Mouse (Mus musculus) kidney, postnatal 4 days (tissue): ENCODE measurements at regions not wholly inside any gene's neighbourhood (a gene's known extent, or its start where the extent isn't known, plus 50 kb on each side); places are given as distances from the start of the nearest gene placed in this dataset.
"Not testable (repeated sequence)": the region's sequence is repeated elsewhere in the genome, so short reads cannot be mapped to it uniquely, and the experiment has no call there.

Source experiments
- DNase-seq, 2 experiments: peaks; one replicate each; pipeline ENCODE4 v3.0.0; 2021; ENCODE audit warnings: mixed read lengths in 2 of 2

DNA sequence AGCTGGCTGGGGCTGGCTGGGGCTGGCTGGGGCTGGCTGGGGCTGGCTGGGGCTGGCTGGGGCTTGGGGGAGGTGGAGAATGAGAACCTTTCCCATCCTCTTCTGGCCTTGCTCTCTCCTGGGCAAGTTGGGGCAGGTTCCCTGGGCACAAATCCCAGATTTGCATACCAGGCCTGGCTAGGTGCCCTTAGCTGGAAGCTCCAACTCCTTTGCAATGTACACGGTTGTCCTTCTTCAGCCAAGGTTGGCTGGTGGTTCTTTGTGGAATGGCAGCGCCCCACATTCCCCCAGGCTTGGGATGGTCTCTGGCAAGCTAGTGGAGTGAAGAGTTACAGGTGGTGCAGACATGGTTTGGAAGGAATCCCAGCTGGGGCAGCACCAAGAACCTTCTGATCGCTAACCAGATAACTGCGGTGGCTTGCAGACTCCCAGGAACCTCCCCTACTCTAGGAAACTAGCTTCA lies 217.5 kb downstream of the Pten start:
- peak; percentile 18 to 22 for DNase-seq

- DNase-seq: no peak
Measured at GRCm38 (mm10) chr19:32975303-32975702, 218.0 kb downstream of the Pten start.

- no peak for DNase-seq
Measured at GRCm38 (mm10) chr19:32976507-32976906, 219.2 kb downstream of the Pten start.

GRCm38 (mm10) chr19:32978037-32978745 lies 220.9 kb downstream of the Pten start:
- no peak for DNase-seq

DNA sequence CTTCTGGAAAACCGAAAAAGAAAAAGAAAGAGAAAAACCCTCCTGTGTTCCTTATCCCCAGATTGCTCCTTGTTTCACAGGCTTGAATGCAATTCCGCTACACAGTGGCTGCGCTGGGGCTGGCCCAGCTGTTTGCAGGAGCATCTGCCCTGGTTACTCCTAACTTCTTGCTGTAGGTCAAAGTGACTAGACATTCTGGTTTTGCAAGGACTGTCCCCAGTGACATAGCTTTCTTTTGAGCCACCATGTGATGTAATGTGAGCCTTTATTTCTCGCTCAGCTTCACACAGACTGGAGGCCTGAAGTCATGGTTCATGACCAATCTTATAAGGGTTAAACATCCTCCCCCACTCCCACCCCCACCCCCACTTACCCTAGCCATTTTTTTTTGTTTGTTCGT lies 222.8 kb downstream of the Pten start:
- no peak for DNase-seq

DNA sequence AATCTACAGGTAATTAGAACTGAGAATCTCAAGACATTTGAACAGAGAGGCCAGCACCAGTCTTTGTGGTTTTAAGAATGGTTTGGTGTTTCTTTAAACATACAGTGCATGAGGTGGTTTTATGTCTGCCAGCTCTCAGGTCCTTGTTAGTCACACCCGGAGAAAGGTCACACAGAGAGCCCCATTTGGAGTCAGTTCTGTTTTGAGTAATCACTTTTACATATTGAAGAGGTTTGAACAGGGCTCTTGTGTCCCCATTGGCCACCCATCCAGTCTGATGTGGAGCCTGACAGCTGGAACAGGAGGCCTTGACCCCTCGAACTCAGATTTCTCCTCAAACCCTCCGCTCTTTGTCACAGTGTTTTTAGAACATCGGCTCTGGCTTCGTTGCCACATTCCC lies 231.4 kb downstream of the Pten start:
- DNase-seq: no peak

DNA sequence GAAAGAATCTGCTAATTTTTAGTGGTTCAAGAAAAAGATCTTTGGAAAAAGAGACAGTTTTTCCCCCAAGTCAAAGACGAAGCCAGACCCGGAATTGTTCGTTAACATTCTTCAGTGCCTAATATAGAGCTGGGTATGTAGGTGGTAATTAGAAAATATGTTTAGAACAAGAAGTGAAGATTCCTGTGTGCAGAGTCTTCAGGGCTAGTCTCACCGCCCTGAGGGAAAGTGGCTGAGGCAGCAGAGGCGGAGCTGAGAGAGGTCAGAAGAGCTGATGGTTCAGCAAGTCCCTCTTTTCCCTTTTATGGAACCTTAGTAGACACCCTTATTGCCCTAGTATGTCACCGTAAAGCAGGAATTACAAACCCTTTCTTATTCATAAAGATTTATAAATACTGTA lies 232.0 kb downstream of the Pten start:
- no peak for DNase-seq

DNA sequence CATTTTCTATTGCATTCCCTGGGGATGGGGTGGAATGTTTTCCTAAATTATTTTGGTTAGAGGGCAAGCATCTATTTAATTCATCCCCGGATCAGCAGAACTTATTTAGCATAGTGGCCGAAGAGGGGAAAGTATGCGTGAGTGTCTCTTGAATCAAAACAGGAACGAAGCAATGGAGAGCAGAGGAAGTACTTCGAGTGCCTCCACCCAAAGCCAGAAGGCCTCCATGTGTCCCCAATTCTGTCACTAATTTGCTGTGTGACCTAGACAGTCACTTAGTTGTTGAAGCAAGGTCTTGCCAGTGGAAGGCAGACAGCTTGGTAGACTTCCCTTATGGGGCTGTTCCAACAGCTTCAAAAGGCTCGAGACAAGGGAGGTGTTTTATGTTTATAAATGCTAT lies 233.3 kb downstream of the Pten start:
- DNase-seq: no peak

GRCm38 (mm10) chr19:32998576-32999170 lies 241.4 kb downstream of the Pten start:
- no peak for DNase-seq

DNA sequence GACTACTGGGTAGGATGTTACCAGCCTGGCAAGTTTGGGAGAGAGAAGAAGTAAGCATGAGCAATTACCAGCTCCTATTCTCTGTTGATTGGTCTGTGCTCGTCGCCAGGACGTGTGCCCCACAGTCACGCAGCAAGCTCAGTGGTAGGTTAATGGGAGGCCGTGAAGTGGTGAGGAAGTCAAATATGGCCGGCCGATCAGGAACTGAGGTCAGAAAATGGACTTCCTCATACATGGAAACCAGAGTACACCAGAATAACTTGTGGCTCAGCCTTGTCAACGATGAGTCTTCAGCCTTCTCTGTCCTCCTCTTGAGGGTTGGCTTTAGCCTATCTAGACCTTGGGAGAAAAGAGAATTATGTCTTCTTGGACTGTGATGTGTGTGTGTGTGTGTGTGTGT lies 250.3 kb downstream of the Pten start:
- DNase-seq: no peak

GRCm38 (mm10) chr19:33008076-33008475 lies 250.8 kb downstream of the Pten start:
- no peak for DNase-seq

GRCm38 (mm10) chr19:33008794-33009193 lies 251.5 kb downstream of the Pten start:
- no peak for DNase-seq

DNA sequence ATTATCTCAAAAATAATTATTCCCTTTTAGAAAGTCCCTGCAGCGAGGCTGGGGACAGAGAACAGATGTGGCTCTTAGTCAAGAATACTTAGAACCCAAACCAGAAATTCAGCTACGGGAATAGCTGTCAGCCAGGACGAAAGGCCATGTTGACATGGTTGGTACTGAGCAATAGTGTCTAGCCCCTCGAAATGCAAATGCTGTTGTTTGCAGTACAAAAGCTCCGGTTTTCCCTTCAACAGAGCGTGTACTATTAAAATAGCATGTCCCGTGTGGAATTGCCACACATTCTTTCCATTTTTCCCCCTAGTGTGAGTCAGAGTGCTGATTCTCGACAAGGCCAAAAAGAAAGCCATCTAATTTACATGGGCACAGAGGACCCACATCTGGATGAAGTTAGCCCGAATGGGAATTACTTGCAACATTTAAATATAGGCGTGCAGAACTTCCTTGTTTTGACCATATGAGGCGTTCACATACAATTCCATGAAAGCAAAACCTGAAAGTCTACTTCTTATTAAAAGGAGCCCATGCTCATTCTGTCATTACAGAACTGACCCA lies 253.7 kb downstream of the Pten start:
- no peak for DNase-seq

GRCm38 (mm10) chr19:33014879-33015278 lies 257.6 kb downstream of the Pten start:
- DNase-seq: not testable (repeated sequence)

DNA sequence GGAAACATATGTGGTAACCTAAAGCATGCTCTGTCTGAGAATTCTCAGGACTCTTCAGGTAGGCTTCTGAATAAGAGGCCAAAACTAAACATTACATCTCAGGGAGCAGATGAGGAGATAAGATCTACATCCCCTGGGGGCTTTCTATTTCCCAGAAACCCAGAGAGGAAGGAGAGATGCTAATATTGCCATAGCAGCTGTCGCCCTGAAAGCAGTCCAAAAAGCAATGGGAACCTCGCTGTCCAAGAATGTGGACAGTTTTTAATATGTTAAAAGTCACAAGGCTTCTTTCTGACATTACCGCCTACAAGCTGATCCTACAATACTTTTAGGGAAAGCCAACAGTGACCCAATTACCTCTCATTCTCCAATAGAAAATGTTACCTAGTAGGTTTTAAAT lies 263.9 kb downstream of the Pten start:
- peak; percentile 9 to 26 for DNase-seq

DNA sequence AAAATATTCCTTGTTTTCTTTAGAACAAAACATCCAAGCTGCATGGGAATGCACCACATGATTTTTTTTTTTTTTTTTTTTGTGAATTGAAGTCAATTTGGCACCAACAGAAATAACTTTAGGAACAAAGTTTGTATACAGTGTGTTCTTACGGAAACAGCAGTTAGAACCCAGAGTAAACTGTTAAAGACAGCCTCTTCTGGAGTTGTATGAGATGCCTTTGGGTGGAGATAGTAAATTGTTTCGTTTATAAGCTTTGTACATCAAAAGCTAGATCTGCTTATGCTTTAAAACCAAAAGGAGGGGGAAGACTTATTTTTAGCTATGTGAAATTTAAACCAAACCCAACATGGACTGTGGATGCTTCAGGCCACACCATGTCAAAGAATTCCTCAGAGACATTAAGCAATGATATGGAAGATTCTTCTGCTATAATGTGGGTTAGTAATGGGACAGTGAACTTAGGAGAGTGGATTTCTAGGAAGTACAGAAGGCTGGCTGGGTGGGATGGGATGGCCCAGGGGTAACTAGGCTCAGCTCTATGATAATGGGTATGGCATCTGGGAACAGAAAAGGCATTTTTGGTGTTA lies 265.6 kb downstream of the Pten start:
- no peak for DNase-seq

GRCm38 (mm10) chr19:33029688-33030444 lies 272.6 kb downstream of the Pten start:
- peak in 1 of 2 experiments; percentile 10 for DNase-seq

- no peak for DNase-seq
Measured at GRCm38 (mm10) chr19:33040512-33040911, 283.2 kb downstream of the Pten start.

DNA sequence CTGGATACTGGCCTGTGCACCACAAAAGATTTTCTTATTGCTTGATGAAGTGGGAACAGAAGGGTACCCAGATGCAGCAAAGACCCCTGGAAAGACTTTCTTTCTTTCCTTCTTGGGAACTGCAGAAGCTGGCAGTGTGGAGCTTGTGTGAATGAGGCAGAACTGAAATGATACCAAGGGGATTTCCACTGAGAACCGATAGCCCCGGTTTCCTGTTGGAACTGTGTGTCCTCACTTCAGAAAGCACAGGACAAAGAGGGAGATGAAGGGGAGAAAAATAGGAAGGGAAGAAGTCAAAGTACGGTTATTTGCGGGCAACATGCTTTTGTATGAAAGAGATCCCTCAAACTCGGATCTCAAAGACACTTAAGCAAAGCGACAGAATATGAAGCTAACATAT lies 283.7 kb downstream of the Pten start:
- no peak for DNase-seq

DNA sequence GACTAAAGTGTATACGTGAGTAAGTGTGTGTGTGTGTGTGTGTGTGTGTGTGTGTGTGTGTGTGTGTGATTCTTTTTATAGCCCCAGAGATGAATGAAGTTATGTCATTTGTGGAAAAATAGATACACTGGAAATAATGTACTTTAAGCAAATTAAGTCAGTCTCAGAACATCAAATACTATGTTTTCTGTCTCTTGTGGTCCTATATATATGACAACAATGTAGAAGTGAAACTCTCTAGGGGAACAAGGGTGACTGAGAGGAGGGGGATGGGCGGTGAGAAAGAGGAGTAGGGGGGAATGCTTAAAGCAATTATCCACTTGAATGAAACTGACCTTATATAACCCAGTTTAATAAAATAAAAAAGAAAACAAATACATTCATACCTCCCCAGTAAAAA lies 285.5 kb downstream of the Pten start:
- DNase-seq: no peak

DNA sequence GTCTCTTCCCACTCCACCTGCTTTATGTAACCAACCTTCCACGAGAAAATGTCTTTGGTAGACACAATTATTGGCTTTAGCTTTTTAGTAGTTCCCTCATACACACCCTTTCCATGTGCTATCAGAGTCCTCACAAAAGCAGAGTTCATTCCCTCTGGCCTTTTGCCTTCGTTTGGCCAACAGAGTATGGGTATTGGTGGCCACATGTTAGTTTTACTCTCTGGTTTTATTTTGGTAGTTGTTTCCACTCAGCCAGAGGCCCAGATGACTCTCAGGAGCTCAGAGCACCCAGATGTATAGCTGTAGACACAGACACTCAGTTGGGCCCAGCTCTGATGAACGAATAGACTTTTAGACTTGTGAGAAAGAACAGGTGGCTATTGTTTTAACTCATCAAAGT lies 286.4 kb downstream of the Pten start:
- DNase-seq: no peak

- DNase-seq: no peak
Measured at GRCm38 (mm10) chr19:33048754-33049442, 291.6 kb downstream of the Pten start.
